In genomic region chr14:77518017-77518416, GRCm38 (mm10) we compare ENCODE assay signal across 17 mouse cellular contexts.
"Had no signal": no experiment of that assay in that cellular context is flagged by ENCODE, and none has a peak within 500 bp of the region (broad histone marks: within the 10 kb centered on the region; RNA-seq: fewer than 3 reads in every experiment).

No protein-coding gene starts in this region.

- H3K9me3 ChIP-seq: lung, embryonic 15.5 days; midbrain, embryonic 13.5 days; midbrain, embryonic 15.5 days; stomach, embryonic 15.5 days had no signal

- ATAC-seq: lung, postnatal 0 days; midbrain, embryonic 13.5 days; midbrain, embryonic 15.5 days had no signal

- H3K9ac ChIP-seq: lung, embryonic 15.5 days; midbrain, embryonic 13.5 days; midbrain, embryonic 15.5 days; neural tube, embryonic 12.5 days; stomach, embryonic 15.5 days had no signal

- H3K27ac ChIP-seq: lung, embryonic 15.5 days; macrophage; midbrain, embryonic 13.5 days; midbrain, embryonic 15.5 days; neural tube, embryonic 12.5 days; stomach, embryonic 15.5 days; stomach, postnatal 0 days had no signal

- H3K27me3 ChIP-seq: lung, embryonic 15.5 days; megakaryocyte, embryonic 14.5 days; midbrain, embryonic 13.5 days; midbrain, embryonic 15.5 days; neural tube, embryonic 12.5 days; stomach, embryonic 15.5 days had no signal

- DNase-seq: lung, adult 2 months; lung, postnatal 14 days; lung, postnatal 36 days; right cerebral cortex, postnatal 14 days; thymus, adult 2 months; thymus, postnatal 25 days; thymus, postnatal 4 days had no signal

- H3K4me3 ChIP-seq: lung, embryonic 15.5 days; megakaryocyte, embryonic 14.5 days; midbrain, embryonic 13.5 days; midbrain, embryonic 15.5 days; neural tube, embryonic 12.5 days; stomach, embryonic 15.5 days had no signal

- H3K36me3 ChIP-seq: lung, embryonic 15.5 days; midbrain, embryonic 13.5 days; midbrain, embryonic 15.5 days; neural tube, embryonic 12.5 days; stomach, embryonic 15.5 days had no signal

- H3K4me2 ChIP-seq: lung, embryonic 15.5 days; midbrain, embryonic 11.5 days; midbrain, embryonic 13.5 days; midbrain, embryonic 15.5 days; neural tube, embryonic 12.5 days; stomach, embryonic 15.5 days had no signal

- H3K4me1 ChIP-seq: lung, embryonic 15.5 days; midbrain, embryonic 13.5 days; midbrain, embryonic 15.5 days; neural tube, embryonic 12.5 days; stomach, embryonic 15.5 days had no signal
